Mouse (Mus musculus): ENCODE results near the gene Stard7.
"Not testable (repeated sequence)": the region's sequence is repeated elsewhere in the genome, so short reads cannot be mapped to it uniquely, and the experiment has no call there.

Stard7 gene

DNA sequence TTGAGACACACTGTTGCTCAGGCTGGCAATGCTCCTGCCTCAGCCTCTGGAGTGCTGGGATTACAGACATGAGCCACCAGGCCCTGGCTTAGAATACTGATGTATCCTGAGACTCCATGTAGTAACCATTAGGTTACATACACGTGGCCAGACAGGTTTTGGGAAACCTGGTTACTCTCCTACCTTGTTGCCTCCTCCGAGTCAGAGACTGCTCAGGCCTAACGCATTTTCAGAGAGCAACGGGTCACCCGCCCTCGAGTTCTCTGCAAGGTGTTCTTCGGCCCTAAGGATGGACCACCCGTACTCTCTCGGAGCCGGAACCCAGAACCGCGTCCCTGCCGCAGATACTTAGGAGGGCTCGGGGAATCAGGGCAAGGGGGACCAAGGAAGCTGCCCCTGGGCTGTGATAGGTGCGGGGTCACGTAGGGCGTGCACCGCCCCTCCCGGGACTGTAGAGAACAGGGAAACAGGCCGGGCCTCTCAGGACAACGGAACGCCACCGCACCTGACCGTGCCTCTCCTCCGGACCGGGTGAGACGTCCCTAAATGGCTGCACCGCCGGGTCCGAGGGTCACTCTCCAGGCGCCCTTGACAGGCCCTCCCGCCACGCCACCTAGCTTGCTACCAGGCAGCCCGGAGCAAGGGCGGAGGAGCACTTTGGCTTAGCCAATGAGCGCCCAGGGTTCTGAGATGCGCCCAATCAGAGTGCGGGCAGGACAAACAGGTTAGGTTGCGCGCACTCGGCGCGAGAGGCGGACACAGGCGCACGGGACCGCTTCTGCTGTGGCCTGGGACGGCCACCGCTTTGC lies at the start of gene Stard7:
Gene Stard7 (plus strand): TSS at position 728 of the 809 bp plus-strand sequence.
- peak; percentile 85 for DNase-seq (ENCODE audit: extremely low spot score, low read depth, low spot score)

DNA sequence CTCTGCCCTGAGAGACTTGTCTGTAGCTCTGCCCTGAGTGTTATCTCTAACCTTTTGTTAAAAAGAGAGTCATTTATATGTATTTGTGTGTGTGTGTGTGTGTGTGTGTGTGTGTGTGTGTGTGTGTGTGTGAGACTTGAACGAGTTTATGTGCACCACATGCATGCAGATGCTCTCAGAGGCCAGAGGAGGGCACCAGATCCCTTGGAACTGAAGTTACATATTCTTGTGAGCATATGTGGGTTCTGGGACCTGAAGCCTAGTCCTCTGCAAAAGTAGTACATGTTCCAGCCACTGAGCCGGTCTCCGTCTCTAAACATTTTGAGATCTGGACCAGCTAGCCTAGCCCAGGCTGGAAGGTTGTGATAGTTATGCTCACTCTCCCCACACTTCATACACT lies 44.8 kb upstream of the Stard7 start:
- DNase-seq (ENCODE audit: extremely low spot score, low read depth, low spot score): no peak

DNA sequence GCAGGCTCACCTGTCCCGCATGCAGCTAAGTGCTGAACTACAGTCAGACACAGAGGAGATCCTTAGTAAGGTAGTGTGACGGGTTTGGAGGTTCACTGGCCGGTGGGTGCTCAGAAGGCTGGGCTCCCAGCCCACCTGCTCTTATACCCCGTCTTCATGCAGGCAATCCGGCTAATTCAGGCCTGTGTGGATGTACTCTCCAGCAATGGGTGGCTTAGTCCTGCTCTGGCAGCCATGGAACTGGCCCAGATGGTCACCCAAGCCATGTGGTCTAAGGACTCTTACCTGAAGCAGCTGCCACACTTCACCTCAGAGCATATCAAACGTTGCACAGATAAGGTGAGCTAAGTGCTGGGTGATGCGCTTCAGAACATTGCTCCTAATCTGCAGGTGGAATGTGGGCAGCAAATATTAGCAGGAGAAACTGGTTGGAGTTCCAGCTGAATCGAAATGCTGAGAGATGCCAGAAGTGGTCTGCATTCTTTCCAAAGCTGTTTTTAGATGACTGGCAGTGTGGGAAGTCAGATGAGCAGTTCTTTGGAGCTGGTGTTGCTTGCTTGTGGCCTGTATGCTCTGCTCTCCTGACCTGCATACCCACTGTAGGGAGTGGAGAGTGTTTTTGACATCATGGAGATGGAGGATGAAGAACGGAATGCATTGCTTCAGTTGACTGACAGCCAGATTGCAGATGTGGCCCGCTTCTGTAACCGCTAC lies 32.0 kb upstream of the Stard7 start:
- DNase-seq (ENCODE audit: extremely low spot score, low read depth, low spot score): no peak

DNA sequence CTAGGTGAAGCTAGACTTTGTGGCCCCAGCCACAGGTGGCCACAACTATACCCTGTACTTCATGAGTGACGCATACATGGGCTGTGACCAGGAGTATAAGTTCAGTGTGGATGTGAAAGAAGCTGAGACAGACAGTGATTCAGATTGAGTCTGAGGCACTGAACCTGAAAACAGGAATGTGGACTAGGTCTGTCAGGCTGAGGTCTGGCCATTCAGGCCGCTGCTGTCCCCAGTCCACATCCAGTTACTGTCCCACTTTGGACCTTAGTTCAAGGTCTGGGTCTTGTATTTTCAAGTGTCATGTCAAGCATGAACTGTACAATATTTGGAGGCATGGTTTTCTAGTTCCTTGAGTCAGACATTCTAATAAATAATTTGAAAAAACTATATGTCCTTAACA lies 30.0 kb upstream of the Stard7 start:
- DNase-seq (ENCODE audit: extremely low spot score, low read depth, low spot score): no peak

DNA sequence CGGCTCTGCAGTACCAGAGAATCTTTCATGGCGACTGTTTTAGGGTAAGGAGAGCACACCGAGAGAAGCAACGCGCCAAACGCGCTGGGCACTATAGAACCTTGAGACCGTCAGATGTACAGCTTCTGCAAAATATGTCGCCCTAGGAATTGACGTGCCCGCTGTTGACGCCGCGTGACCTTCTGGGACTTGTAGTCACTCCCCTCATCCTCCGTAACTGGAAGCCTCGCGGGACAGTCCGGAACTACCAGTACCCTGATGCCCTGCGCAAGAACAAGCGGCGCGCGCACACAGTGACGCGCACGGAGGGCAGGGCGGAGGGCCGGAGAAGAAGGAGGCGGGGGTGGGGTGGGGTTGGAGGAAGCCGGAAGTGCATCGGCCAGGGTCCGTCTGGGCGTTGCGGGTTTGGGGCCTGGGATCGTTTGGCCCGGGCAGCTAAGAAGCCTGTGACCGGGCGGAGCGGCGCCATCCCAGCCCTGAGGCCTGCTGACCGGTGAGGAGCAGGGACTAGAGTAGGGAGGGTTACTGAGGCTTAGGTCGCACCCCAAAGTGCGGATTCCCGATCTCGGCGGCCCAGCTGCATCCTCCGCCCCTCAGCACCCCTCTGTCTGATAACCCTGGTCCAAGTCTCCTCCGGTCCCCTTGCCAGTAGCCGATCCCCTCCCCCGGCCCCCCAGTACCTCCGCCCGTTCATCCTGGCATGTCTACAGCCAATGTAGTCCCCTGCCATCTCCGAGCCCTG lies 22.3 kb upstream of the Stard7 start, which contains the start of the genes Ciao1 and Tmem127:
Gene Ciao1 (minus strand): TSS at position 225 of the 742 bp plus-strand sequence.
Gene Tmem127 (plus strand): TSS at position 317 of the 742 bp plus-strand sequence.
- peak; percentile 91 for DNase-seq (ENCODE audit: extremely low spot score, low read depth, low spot score)

DNA sequence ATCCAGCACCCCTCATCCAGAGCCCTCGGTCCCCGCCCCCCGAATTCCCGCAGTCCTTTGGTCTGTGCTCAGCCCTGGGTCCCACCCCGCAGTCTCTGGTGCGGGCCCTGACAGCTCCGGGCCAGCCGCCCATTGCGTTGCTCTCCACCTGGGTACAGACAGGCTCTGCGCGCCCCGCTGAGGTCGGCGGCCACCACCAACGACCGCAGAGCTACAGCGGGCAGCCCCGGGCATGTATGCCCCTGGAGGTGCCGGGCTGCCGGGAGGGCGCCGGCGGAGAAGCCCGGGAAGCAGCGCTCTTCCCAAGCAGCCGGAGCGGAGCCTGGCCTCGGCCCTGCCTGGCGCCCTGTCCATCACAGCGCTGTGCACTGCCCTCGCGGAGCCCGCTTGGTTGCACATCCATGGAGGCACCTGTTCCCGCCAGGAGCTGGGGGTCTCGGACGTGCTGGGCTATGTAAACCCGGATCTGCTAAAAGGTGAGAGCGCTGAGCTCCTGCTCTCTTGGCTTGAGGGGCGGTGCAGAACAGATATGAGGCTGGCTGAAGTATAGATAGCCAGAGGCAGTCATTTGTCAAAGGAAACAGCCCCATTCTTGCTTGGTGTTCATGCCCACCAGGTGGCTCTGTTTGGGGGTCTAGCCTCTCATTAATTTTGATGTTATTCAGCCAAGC lies 21.5 kb upstream of the Stard7 start:
- DNase-seq (ENCODE audit: extremely low spot score, low read depth, low spot score): no peak

DNA sequence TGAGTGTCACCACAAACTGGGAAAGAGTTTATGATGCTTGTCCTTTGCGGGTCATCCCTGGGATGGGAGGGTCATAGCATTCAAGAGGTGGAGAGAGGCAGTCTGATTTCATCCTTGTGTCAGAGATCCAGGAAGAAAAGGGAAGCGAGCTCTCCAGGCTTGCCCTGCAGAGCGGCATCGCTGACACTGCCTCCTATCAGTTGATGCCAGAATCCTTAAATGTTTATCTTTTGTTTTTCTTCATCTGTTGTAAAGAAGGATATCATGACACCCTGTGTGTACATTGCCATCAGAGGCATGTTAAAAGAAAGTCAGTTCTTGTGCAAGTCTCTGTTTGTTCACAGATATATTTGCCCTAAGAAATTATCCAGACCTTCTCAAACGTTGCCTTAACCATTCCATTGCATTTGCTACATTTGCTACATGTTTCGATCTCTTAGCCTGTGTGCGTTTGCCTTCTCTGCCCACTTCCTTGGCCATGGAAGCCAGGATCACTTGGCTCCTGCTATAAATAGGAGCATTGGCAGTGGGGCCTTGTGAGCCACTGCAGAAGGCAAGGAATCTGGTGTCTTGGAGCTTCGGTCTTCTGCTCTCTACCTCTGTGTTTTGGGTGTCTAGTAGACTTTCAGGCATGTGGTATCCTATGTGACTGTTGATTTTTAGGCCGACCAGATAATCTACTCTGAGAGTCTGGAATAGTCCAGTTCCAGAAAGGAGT lies 19.6 kb upstream of the Stard7 start:
- DNase-seq (ENCODE audit: extremely low spot score, low read depth, low spot score): no peak

DNA sequence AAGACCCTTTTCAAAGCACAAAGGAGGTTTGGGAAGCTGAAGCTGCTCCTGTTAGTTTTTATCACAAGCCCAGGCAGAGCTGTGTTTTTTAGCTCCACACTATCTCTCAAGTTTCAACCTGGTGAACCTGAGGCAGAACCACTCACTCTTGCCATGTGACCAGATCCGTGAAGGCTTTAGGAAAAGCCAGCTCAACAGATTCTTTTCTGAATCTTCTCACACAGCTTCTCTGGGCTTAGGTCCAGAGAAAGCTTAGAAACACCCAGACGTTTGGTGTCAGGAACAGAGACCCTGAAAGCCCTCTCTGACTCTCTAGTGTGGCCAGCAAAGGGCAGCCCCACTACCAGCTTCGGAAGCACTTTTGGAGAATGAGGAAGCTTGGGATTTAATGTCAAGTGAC lies 18.6 kb upstream of the Stard7 start:
- DNase-seq (ENCODE audit: extremely low spot score, low read depth, low spot score): no peak

DNA sequence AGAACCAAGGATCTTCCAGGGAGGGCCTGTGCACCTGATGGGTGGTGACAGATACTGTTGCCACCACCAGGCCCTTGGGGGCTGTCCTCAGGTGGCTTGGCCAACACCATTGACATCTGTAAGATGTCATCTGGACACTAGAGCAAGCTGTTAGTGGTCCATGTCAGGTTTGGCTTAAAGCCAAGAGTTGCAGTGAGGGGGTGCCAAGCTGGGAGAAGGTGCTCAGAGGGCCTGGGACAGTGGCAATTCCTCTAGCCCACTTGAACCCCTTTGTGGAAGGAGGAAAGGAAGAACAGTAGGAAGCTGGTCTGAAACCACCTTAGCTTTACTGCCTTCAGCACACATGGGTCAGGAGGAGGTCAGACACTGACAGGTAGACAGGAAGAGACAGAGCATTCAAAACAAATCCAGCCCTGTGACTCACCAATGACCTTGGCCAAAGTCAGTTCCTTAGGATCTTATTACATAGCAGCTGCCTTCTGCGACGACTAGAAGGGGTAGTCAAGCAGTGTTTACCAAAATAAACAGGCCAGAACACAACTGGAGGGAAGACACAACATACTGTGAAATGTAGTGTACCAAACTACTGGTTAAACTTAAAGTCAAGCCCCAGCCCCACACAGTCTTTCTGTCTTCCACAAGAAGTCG lies 18.0 kb upstream of the Stard7 start:
- DNase-seq (ENCODE audit: extremely low spot score, low read depth, low spot score): no peak

DNA sequence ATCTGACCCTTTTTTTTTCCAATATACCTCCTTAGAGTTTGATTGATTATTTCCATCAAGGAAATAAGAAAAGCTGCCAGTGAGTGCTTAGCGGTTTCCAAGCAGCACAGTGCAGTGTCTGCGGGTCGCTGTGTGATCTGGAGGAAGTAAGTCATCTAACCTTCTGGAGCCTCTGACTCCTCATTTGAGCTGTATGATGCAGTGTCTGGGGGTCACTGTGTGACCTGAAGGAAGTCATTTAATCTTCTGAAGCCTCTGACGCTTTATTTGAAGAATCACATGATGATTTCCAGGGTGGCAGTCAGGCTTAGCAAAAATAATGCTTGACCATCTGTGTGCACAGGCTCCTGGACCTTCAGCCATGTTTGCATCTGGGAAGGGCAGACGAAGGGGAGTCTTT lies 17.2 kb upstream of the Stard7 start:
- DNase-seq (ENCODE audit: extremely low spot score, low read depth, low spot score): no peak

DNA sequence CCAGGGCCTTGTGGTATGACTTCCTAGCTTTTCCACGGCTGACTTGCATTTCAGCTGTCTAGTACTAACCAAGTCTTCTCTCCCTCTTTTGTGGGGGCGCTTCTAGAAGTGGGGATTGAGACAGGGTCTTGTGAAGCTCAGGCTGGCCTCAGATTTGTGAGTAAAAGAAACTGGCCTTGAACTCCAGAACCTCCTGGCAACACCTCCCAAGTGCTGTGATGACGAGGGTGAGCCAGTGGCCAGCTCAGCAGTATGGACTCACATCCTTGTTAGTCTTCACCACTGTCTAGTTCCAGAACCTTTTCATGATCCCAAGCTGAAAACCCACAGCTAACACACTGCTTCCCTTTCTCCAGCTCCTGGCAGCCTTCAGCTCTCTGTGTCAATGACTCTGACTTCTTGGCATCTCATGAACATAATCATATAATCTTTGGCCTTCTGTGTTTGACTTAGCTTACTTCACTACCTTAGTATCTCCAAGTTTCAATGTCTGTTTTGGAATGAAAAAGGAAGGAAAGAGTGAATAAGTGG lies 15.3 kb upstream of the Stard7 start:
- no peak for DNase-seq (ENCODE audit: extremely low spot score, low read depth, low spot score)

DNA sequence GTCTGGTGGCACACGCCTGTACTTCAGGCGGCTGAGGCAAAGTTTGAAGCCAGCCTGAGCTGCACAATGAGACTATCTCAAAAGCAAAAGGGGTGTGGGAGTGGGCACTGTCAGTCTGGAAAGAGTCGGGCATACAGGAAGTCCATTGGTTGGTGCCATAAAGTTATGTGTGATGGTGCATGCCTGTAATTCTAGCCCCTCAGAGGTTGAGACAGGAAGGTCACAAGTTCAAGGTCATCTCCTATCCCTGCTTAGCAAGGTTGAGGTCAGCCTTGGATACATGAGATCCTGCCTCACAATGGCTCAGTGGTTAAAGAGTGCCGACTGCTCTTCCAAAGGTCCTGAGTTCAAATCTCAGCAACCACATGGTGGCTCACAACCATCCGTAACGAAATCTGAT lies 14.7 kb upstream of the Stard7 start:
- no peak for DNase-seq (ENCODE audit: extremely low spot score, low read depth, low spot score)

DNA sequence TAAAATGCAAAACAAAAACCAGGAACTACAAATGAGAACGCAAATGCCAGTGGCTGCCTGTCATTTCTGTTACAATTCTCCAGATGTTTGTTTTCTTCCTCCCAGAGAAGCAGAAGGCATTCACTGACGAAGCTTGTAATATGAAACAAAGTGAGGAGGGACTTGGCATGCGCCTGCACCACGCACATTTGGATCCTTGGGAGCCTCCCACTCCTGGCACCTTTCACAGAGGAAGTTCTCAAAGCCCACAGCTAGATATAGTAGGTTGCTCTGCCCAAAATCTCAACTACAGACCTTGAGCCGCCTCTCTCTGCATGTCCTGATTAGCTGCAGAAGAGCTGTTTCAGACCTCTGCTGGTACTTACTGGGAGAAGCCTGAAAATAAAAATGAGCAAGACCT lies 10.7 kb upstream of the Stard7 start:
- DNase-seq (ENCODE audit: extremely low spot score, low read depth, low spot score): no peak

DNA sequence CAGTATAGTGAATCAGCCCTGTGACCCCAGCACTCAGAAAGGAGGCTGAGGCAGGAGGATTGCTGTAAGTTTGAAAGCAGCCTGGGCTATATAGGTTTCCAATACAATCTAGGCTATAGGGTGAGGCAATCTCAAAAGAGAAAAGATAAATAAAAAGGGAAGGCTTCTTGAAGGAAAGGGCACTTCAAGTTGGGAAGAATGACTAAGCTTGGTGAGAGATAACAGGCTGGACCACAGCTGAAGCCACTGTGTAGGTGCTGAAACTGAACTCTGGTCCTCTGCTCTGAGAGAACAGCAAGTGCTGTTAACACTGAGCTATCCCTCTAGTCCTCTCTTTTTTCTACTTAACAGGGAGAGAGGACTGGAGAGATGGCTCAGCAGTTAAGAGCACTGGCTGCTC lies 7.5 kb upstream of the Stard7 start:
- DNase-seq (ENCODE audit: extremely low spot score, low read depth, low spot score): no peak

DNA sequence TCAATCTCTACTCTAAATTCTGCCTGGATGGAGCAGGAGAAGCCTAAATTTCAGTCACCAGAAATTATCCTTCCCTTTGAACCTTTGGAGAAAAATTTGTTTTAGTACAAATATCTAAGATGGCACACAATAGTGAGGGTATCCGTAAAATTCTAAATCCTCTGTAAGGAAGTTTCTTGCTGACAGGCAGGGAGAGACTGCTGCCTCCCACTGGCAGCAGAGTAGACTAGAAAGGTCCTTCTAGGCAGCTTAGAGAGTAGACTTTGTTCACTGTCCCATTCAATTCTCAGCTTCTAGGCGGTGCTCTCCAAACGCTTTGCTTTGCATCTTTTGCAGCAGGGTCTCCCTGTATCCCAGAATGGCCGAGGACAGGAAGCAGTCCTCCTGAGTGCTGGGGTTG lies 2.2 kb upstream of the Stard7 start:
- no peak for DNase-seq (ENCODE audit: extremely low spot score, low read depth, low spot score)

DNA sequence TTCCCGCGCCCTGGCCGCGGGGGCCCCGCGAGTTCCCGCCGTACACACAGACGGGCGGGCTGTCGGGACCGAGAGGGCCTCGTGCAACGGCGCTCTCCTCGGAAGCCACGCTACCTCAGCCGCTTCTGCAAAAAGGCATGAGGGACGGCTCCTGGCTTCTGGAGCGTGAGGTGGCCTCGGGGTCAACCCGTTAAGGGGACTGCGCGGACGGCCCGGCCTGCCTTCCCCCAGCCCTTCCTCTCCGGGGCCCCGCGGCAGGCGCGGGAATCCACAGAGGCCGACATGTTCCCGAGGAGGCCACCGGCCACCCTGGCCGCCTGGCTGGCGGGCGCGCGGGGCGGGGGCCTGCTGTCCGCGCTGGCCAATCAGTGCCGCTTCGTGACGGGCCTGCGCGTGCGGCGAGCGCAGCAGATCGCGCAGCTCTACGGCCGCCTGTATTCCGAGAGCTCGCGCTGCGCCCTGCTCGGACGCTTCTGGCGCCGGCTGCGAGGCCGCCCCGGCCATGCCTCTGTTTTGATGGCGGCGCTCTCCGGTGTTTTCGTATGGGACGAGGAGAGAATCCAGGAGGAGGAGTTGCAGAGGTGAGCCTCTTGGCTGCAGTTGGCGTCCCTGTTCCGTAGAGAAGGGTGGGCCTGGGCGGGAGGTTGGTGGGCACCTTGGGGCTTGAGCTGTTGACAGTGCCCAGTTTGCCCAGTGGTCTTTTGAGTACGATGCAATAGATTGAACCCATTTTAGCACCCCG lies 453 bp downstream of the Stard7 start:
- peak; percentile 35 for DNase-seq (ENCODE audit: extremely low spot score, low read depth, low spot score)

DNA sequence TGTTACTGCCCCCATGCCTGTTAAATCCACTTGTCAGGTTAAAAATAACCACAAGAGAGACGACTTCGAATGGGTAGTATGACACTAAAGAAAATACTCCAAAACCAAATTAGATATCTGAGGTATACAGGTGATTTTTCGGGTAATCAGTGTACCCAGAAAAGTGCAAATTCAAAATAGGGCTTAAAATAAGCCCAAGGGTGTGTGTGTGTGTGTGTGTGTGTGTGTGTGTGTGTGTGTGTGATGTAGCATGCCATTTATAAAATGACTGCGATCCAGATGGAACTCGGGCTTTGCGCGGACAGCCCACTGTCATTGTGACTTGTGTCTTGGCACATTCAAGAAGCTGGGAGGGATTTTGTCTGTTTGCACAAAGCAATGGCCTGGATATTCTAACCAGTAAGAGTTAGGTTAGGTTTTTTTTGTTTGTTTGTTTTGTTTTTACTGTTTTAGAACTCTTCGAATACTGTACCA lies 1.1 kb downstream of the Stard7 start:
- no peak for DNase-seq (ENCODE audit: extremely low spot score, low read depth, low spot score)

DNA sequence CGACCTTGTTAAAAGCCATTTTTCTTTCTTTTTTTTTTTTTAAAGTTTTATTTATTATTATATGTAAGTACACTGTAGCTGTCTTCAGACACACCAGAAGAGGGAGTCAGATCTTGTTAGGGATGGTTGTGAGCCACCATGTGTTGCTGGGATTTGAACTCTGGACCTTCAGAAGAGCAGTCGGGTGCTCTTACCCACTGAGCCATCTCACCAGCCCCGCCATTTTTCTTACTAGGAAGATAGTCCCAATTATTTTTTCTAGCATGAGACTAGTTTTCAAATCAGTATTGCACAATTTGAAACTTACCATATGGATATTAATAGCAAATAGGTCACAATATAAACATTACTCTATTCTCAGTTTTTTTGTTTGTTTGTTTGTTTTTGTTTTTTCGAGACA lies 2.0 kb downstream of the Stard7 start:
- DNase-seq (ENCODE audit: extremely low spot score, low read depth, low spot score): not testable (repeated sequence)

DNA sequence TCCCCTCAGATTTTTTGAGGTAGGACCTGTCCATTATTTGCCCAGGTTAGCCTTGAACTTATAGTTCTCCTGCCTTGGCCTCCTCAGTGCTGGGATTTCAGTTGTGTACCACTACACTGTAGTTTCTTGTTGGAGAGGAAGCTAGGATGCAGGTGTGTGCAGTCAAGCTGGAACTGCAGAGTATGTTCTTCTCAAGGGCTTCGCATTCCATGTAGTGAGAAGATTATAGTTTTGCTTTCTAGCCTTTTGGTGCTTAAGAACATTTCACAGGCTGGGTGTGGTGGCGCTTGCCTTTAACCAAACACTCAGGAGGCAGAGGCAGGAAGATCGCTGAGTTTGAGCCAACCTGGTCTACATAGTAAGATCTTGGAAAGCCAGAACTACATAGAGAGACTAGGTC lies 2.8 kb downstream of the Stard7 start:
- no peak for DNase-seq (ENCODE audit: extremely low spot score, low read depth, low spot score)

Measured in hindlimb bud, embryonic 11.5 days (tissue).